Mouse (Mus musculus) cerebellum, adult 11 months (tissue): ENCODE results near the gene Cnih2.
"Not testable (repeated sequence)": the region's sequence is repeated elsewhere in the genome, so short reads cannot be mapped to it uniquely, and the experiment has no call there.

ENCODE experiments used
- DNase-seq: peaks from one replicate; pipeline ENCODE4 v3.0.0; 2022

Cnih2 gene

DNA sequence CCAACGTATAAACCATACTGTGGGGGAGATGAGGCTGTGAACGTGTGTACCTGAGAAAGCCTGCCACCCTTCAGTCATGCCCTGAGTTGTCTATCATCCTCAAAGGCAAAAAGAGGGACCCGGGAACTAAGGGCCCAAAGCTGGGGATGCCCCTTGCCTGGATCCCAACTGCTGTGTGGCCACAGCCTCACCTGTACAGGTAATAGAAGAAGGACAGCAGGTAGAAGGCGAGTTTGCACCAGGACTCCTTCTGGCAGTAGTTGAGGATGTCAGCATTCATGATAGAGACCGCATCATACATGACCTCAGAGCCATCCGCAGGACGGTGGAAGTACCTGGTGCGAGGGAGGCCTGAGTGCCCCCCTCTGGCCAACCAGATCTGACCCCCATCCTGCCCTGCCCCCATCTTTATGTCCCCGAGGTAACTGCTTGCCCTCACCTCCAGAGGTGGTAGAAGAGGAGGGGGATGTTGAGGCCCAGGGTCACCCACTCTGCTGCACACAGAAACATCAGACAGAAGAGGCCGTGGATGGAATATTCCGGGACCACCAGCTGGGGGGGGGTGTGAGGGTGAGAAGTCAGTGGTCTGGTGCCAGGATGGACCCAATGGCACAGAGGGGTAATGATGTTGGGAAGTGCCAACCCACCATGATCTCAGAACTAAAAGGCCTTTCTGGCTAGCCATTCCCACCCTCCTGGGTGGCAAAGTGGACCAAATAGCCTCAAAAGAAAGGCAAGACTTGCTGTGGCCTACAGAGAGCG lies 4.7 kb downstream of the Cnih2 start:
- DNase-seq, result peak; percentile 51

- no peak for DNase-seq
Observed at GRCm38 (mm10) chr19:5092083-5092482, 6.2 kb downstream of the Cnih2 start.

GRCm38 (mm10) chr19:5089324-5089723 lies 9.0 kb downstream of the Cnih2 start:
- DNase-seq, result peak; percentile 32

- DNase-seq, result peak; percentile 93
Observed at GRCm38 (mm10) chr19:5087884-5088728, 10.2 kb downstream of the Cnih2 start, which contains the start of gene Yif1a. Gene Yif1a, plus strand, starts transcription at chr19:5088538.

GRCm38 (mm10) chr19:5086533-5086932 lies 11.8 kb downstream of the Cnih2 start:
- DNase-seq, result not testable (repeated sequence)

GRCm38 (mm10) chr19:5085145-5085863 lies 13.0 kb downstream of the Cnih2 start, which contains the start of gene Tmem151a:
Gene Tmem151a, minus strand, starts transcription at chr19:5085531.
- DNase-seq, result peak; percentile 72

GRCm38 (mm10) chr19:5084834-5085144 lies 13.5 kb downstream of the Cnih2 start:
- DNase-seq, result peak; percentile 62

- DNase-seq, result no peak
Observed at GRCm38 (mm10) chr19:5083961-5084833, 14.1 kb downstream of the Cnih2 start.

DNA sequence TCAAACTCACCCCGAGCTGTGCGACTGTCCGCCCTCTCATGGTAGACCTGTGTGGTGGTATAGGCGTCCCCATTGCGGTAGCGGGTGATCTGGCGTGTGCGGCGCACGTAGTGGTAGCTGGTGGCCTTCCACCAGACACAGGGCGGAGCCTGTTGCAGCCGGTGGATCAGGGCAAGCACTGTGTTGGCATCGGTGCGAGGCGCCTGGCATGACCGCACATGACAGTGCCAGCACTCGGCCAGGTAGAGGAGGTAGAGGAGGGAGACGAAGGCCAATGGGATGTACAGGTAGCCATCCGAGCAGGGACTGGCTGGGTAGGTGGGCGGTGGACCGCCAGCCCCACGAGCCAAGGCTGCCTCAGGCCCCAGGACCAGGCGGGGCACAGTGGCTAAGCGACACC lies 15.7 kb downstream of the Cnih2 start:
- no peak for DNase-seq

DNA sequence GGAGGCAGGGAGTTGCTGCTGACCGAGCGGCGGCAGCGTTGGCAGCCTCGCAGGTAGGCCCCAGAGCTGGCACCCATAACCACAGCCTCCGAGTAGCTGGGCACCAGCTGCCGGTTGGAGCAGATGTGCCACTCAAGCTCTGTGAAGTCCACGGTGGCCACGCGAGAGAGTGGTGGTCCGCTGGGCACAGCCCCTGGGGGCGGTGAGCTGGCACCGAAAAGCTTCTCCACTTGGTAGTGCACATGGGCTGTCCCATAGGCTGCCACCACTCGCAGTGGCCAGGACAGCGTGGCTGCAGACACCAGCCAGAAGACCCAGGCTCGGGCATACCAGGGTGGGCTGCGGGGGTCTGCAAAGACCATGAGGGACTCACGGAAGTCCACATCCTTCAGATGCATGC lies 16.3 kb downstream of the Cnih2 start:
- DNase-seq, result no peak

DNA sequence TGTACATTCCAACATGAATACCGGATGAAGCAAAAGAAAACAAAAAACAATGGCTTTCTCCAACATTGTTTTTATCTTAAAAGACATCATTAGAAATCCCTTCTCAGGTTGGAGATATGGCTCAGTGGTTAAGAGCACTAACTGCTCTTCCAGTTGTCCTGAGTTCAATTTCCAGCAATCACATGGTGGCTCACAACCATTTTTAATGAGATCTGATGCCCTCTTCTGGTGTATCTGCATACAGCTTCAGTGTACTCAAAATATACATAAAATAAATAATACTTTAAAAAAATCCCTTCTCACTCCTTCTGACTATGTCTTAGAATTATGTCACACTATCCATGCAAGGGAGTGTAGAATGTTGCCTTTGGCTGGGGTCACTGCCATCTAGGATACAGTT lies 19.0 kb downstream of the Cnih2 start:
- DNase-seq, result no peak

DNA sequence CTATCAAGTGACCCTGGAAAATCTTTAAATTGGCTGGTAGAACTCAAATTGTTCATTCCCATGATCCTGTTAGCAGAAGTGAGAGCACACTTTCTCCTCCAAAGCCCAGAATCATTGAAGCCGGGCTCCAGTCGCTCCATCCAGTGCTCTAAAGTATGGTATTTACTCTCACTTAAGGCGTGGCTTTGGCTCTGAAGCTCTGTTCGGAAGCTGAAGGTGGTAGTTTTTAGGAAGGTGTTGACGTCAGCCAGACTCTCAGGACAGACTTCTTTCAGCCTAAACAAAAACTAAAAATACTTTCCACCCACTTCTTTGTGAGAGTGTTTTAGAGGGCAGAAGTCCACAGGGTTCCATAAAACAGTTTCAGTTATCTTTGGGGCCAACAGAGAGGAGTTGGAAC lies 24.8 kb downstream of the Cnih2 start:
- DNase-seq, result no peak

DNA sequence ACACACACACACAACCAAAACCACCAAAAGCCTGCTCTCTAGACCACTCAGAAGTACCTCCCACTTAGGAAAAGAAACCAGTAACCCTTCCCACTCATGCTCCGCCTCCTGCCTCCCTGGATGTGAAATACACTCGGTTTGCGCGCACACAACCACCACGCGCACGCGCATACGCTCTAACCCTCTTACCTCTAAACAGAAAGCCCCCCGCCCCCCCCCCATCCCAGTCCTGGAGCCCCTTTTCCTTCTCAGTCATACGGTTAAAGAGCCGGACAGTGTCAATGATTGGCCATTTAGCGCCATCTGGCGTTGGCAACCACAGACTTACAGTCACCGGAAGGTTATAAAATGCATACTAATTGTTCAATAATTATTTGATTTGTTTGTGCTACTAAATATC lies 25.3 kb downstream of the Cnih2 start:
- DNase-seq, result no peak

DNA sequence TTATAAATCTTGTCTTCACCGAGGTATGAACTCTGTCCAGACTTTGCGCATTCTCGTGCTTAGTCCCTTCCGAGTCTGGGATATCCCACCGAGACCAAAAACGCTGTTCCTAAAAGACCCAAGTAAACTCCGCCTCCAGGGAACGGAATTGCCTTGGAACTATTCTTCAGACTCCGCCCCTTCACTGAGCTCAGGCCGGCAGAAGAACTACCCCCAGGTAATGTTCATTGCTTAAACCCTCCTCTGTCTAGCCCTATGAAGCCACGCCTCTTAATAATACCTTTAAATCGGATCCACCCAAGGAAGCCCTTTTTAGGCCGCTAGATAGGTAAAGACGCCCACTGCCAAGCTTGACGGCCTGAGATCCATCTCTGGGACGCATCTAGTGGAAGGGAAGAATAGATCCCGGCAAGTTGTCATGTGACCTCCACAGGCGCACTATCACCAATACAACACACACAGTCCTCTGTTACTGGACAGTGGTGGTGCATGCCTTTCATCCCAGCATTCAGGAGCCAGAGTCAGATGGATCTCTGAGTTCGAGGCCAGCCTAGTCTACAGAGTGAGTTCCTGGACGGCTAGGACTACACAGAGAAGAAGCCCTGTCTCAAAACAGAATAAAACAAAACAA lies 25.8 kb downstream of the Cnih2 start:
- DNase-seq, result no peak

GRCm38 (mm10) chr19:5071545-5072369 lies 26.6 kb downstream of the Cnih2 start:
- no peak for DNase-seq

- no peak for DNase-seq
Observed at GRCm38 (mm10) chr19:5071077-5071476, 27.2 kb downstream of the Cnih2 start.

DNA sequence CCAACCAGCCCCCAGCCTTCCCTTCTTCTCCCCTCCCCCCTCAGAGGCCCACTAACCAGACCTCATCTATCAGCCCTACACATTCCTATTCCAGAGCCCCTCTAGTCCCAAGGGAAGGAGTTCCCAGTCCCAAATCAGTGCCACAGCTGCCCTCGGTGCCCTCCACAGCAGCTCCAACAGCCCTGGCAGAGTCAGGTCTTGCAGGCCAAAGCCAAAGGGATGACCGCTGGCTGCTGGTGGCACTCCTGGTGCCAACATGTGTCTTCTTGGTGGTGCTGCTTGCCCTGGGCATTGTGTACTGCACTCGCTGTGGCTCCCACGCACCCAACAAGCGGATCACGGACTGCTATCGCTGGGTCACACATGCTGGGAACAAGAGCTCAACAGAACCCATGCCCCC lies 28.3 kb downstream of the Cnih2 start:
- DNase-seq, result no peak

- no peak for DNase-seq
Observed at GRCm38 (mm10) chr19:5069486-5069885, 28.8 kb downstream of the Cnih2 start.

DNA sequence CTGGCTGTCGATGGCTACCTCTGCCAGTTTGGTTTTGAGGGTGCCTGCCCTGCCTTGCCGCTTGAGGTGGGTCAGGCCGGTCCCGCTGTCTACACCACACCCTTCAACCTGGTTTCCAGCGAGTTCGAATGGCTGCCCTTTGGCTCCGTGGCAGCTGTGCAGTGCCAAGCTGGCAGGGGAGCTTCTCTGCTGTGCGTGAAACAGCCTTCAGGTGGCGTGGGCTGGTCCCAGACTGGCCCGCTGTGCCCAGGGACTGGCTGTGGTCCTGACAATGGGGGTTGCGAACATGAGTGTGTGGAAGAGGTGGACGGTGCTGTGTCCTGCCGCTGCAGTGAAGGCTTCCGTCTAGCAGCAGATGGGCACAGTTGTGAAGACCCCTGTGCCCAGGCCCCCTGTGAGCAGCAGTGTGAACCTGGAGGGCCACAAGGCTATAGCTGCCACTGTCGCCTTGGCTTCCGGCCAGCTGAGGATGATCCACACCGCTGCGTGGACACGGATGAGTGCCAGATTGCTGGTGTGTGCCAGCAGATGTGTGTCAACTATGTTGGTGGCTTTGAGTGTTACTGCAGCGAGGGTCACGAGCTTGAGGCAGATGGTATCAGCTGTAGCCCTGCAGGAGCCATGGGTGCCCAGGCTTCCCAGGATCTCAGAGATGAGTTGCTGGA lies 29.6 kb downstream of the Cnih2 start:
- no peak for DNase-seq

GRCm38 (mm10) chr19:5067867-5068569 lies 30.3 kb downstream of the Cnih2 start, which contains the start of gene Cd248:
Gene Cd248, plus strand, starts transcription at chr19:5068078.
- no peak for DNase-seq
